Mouse (Mus musculus): Measurements from ENCODE around the gene Cacnb4. TPM values are rescaled to one million over a fixed set of nuclear protein-coding genes. Genes with fewer than 3 reads are reported as not detected.

Gene Cacnb4
- polyA plus RNA-seq, 1 experiment from 2014 or later = 0.34 TPM

DNA sequence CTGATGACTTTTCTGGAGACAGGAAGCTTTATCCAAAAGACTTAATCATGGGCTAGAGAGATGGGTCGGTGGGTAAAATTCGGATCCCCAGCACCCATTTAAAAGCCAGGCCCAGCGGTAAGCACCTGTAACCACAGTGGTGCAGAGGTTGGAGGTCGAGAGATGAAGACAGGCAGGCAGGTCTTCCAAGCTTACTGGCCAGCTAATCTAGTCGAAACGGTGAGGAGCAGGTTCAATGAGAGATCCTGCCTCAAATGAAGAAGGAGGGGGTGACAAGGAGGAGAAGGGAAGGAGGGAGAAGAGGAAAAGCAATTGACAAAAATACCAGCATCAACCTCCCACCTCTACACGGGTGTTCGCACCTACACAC lies 72.0 kb downstream of the Cacnb4 start:
- 83% methylated on average over 8 of the region's 8 CpGs for WGBS
- H3K4me1 ChIP-seq (ENCODE audit: control insufficient read depth, insufficient read depth, low read length) = peaks cover 7% of the 10 kb centered on the region
- no peaks in the 10 kb centered on the region for H3K9me3 ChIP-seq (replicated peaks; ENCODE audit: control insufficient read depth, low read length)
- no peak overlapping the region for H3K27ac ChIP-seq (ENCODE audit: low read length)
- ATAC-seq (replicated peaks; ENCODE audit: extremely low read depth, insufficient read depth, low FRiP score) = no peak
- no peak overlapping the region for H3K9ac ChIP-seq (ENCODE audit: low read length)
- no peak overlapping the region for H3K4me2 ChIP-seq (ENCODE audit: low read depth, low read length)
- no peak overlapping the region for H3K4me3 ChIP-seq (ENCODE audit: low read length)
- no peaks in the 10 kb centered on the region for H3K36me3 ChIP-seq (ENCODE audit: control insufficient read depth, insufficient read depth)
- H3K27me3 ChIP-seq (ENCODE audit: control insufficient read depth, insufficient read depth, low read length) = no peaks in the 10 kb centered on the region

- Histone ChIP-seq H3K4me2 (ENCODE audit: low read depth, low read length) (no peak overlapping the region), H3K36me3 (ENCODE audit: control insufficient read depth, insufficient read depth) (no peaks in the 10 kb centered on the region), H3K9ac (ENCODE audit: low read length) (no peak overlapping the region), H3K27me3 (ENCODE audit: control insufficient read depth, insufficient read depth, low read length) (no peaks in the 10 kb centered on the region), H3K4me1 (ENCODE audit: control insufficient read depth, insufficient read depth, low read length) (peaks cover 7% of the 10 kb centered on the region), H3K4me3 (ENCODE audit: low read length) (no peak overlapping the region), H3K9me3 (replicated peaks; ENCODE audit: control insufficient read depth, low read length) (no peaks in the 10 kb centered on the region), H3K27ac (ENCODE audit: low read length) (no peak overlapping the region)
- WGBS = 81% methylated on average over 11 of the region's 11 CpGs
- no peak for ATAC-seq (replicated peaks; ENCODE audit: extremely low read depth, insufficient read depth, low FRiP score)
These were observed 72.5 kb downstream of the Cacnb4 start for GRCm38 (mm10) chr2:52603935-52604650.

GRCm38 (mm10) chr2:52603421-52603820 lies 73.2 kb downstream of the Cacnb4 start:
- H3K36me3 ChIP-seq (ENCODE audit: control insufficient read depth, insufficient read depth) = no peaks in the 10 kb centered on the region
- H3K4me1 ChIP-seq (ENCODE audit: control insufficient read depth, insufficient read depth, low read length) = peaks cover 7% of the 10 kb centered on the region
- ATAC-seq (replicated peaks; ENCODE audit: extremely low read depth, insufficient read depth, low FRiP score) = peak; percentile 69
- H3K4me3 ChIP-seq (ENCODE audit: low read length) = no peak overlapping the region
- H3K4me2 ChIP-seq (ENCODE audit: low read depth, low read length) = peak overlapping the region; percentile 39; the same call in 1 of the 2 replicates
- peak overlapping the region; percentile 38; the same call in 1 of the 2 replicates for H3K27ac ChIP-seq (ENCODE audit: low read length)
- H3K9ac ChIP-seq (ENCODE audit: low read length) = no peak overlapping the region
- no peaks in the 10 kb centered on the region for H3K9me3 ChIP-seq (replicated peaks; ENCODE audit: control insufficient read depth, low read length)
- 20% methylated on average over 6 of the region's 6 CpGs for WGBS
- H3K27me3 ChIP-seq (ENCODE audit: control insufficient read depth, insufficient read depth, low read length) = no peaks in the 10 kb centered on the region

DNA sequence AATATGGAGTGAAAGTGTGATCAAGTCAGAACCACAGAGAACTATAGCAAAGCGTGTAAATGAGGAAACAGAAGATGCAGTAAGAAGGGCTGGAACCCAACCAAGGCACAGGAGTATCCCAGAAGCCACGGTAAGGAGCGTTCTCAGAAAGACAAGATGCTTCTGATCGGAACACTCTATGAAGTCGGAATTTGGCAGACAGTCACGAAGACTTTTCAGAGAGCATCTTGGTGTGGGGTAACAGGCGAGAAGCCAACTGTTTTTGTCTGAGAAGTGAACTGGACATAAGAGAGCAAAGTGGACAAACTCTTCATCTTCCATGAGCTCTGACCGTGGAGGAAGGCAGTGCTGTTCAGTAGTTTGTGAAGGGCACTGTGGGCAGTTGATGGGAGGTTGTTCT lies 73.7 kb downstream of the Cacnb4 start:
- Histone ChIP-seq H3K4me3 (ENCODE audit: low read length) (no peak overlapping the region), H3K4me2 (ENCODE audit: low read depth, low read length) (no peak overlapping the region; the same call in 1 of the 2 replicates), H3K4me1 (ENCODE audit: control insufficient read depth, insufficient read depth, low read length) (peaks cover 7% of the 10 kb centered on the region), H3K9ac (ENCODE audit: low read length) (no peak overlapping the region), H3K36me3 (ENCODE audit: control insufficient read depth, insufficient read depth) (no peaks in the 10 kb centered on the region), H3K27ac (ENCODE audit: low read length) (no peak overlapping the region), H3K9me3 (replicated peaks; ENCODE audit: control insufficient read depth, low read length) (no peaks in the 10 kb centered on the region), H3K27me3 (ENCODE audit: control insufficient read depth, insufficient read depth, low read length) (no peaks in the 10 kb centered on the region)
- no peak for ATAC-seq (replicated peaks; ENCODE audit: extremely low read depth, insufficient read depth, low FRiP score)
- 79% methylated on average over 8 of the region's 8 CpGs for WGBS

DNA sequence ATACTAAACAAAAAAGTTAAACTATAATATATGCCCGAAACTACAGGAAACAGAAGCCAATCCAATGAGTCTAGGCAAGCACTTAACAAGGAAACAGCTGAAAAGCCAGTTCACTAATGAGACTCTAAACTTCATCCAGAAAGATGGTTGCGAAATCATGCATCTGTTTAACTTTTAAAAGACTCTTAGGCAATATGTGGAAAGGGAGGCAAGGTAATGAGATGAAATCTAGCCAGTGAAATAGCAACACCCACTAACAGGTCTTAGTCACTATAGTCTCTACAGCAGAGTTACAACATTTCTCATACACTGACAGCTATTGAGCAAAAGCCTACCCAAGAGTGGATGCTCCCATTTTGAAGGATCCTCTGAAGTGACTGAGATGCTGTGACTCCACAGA lies 74.4 kb downstream of the Cacnb4 start:
- no peak overlapping the region for H3K9ac ChIP-seq (ENCODE audit: low read length)
- no peak overlapping the region for H3K27ac ChIP-seq (ENCODE audit: low read length)
- no peak overlapping the region for H3K4me2 ChIP-seq (ENCODE audit: low read depth, low read length)
- ATAC-seq (replicated peaks; ENCODE audit: extremely low read depth, insufficient read depth, low FRiP score) = no peak
- H3K9me3 ChIP-seq (replicated peaks; ENCODE audit: control insufficient read depth, low read length) = no peaks in the 10 kb centered on the region
- H3K4me3 ChIP-seq (ENCODE audit: low read length) = no peak overlapping the region
- no peaks in the 10 kb centered on the region for H3K27me3 ChIP-seq (ENCODE audit: control insufficient read depth, insufficient read depth, low read length)
- 84% methylated on average over 2 of the region's 2 CpGs for WGBS
- H3K36me3 ChIP-seq (ENCODE audit: control insufficient read depth, insufficient read depth) = no peaks in the 10 kb centered on the region
- peaks cover 7% of the 10 kb centered on the region for H3K4me1 ChIP-seq (ENCODE audit: control insufficient read depth, insufficient read depth, low read length)

DNA sequence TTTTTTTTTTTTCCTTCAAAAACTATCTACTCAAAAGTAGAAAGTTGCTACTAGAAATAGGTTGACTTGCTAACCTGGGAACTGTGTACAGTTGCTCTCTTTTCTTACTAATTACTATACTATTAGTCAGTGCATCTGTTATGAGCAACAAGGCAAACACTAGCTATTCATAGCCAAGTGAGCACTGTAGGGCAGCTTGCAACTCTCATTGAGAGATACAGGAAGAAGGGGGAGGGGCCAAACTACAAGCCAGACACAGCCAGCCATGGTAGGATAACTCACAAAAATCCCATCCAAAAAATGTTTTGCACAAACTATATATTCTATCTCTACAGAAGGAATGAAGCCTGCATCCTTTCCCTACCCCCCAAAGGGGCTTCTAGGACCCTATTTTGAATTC lies 79.1 kb downstream of the Cacnb4 start:
- H3K36me3 ChIP-seq (ENCODE audit: control insufficient read depth, insufficient read depth) = no peaks in the 10 kb centered on the region
- no peak overlapping the region for H3K27ac ChIP-seq (ENCODE audit: low read length)
- H3K4me1 ChIP-seq (ENCODE audit: control insufficient read depth, insufficient read depth, low read length) = no peaks in the 10 kb centered on the region
- H3K4me3 ChIP-seq (ENCODE audit: low read length) = no peak overlapping the region
- no peak for ATAC-seq (replicated peaks; ENCODE audit: extremely low read depth, insufficient read depth, low FRiP score)
- H3K4me2 ChIP-seq (ENCODE audit: low read depth, low read length) = no peak overlapping the region
- H3K9ac ChIP-seq (ENCODE audit: low read length) = no peak overlapping the region
- no peaks in the 10 kb centered on the region for H3K9me3 ChIP-seq (replicated peaks; ENCODE audit: control insufficient read depth, low read length)
- no peaks in the 10 kb centered on the region for H3K27me3 ChIP-seq (ENCODE audit: control insufficient read depth, insufficient read depth, low read length)

DNA sequence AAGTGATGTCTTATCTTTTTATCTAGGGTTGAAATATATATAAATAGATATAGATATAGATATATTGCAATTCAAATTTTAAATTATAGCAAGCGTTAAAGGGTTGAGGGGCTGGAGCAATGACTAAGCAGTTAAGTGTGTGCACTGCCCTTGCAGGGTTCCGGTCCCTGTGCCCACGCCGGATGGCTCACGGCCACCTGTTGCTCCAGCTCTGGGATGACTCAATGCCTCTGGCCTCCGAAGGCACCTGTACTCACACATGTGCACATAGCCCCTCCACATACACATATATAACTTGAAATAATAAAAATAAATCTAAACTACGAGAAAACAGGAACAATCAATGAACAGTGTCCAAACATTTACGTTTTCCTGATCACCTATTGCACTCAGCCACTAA lies 82.8 kb downstream of the Cacnb4 start:
- H3K4me3 ChIP-seq (ENCODE audit: low read length) = no peak overlapping the region
- no peak overlapping the region for H3K9ac ChIP-seq (ENCODE audit: low read length)
- H3K4me2 ChIP-seq (ENCODE audit: low read depth, low read length) = no peak overlapping the region
- H3K9me3 ChIP-seq (replicated peaks; ENCODE audit: control insufficient read depth, low read length) = no peaks in the 10 kb centered on the region
- no peak overlapping the region for H3K27ac ChIP-seq (ENCODE audit: low read length)
- H3K4me1 ChIP-seq (ENCODE audit: control insufficient read depth, insufficient read depth, low read length) = peaks cover 14% of the 10 kb centered on the region
- ATAC-seq (replicated peaks; ENCODE audit: extremely low read depth, insufficient read depth, low FRiP score) = no peak
- 87% methylated on average over 8 of the region's 8 CpGs for WGBS
- no peaks in the 10 kb centered on the region for H3K36me3 ChIP-seq (ENCODE audit: control insufficient read depth, insufficient read depth)
- H3K27me3 ChIP-seq (ENCODE audit: control insufficient read depth, insufficient read depth, low read length) = no peaks in the 10 kb centered on the region

- no peak for ATAC-seq (replicated peaks; ENCODE audit: extremely low read depth, insufficient read depth, low FRiP score)
- no peak overlapping the region for H3K4me2 ChIP-seq (ENCODE audit: low read depth, low read length)
- 65% methylated on average over 5 of the region's 5 CpGs for WGBS
These were observed 83.4 kb downstream of the Cacnb4 start for GRCm38 (mm10) chr2:52593260-52593659.

DNA sequence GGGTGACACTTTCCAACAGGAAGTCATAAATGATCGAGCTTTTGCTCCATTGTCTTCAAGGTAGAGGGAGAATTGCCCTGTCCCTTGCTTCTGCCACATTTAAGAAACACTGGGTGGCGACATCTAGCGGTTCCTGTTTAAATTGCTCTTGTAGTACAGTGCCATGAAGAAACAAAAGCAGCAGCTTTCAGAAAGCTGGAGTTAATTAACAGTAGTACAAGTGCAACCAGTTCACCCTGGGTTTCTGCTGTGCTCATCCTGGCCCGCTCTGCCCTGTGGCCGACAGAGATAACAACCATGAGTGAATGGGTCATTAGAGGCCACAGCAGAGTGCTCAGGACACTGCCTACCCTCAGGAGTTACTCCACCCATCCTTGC lies 85.7 kb downstream of the Cacnb4 start:
- Histone ChIP-seq H3K36me3 (ENCODE audit: control insufficient read depth, insufficient read depth) (no peaks in the 10 kb centered on the region), H3K9me3 (replicated peaks; ENCODE audit: control insufficient read depth, low read length) (no peaks in the 10 kb centered on the region), H3K4me1 (ENCODE audit: control insufficient read depth, insufficient read depth, low read length) (peaks cover 14% of the 10 kb centered on the region), H3K27ac (ENCODE audit: low read length) (peak overlapping the region; percentile 82), H3K27me3 (ENCODE audit: control insufficient read depth, insufficient read depth, low read length) (no peaks in the 10 kb centered on the region), H3K9ac (ENCODE audit: low read length) (peak overlapping the region; percentile 63), H3K4me3 (ENCODE audit: low read length) (peak overlapping the region; percentile 20; the same call in 1 of the 2 replicates), H3K4me2 (ENCODE audit: low read depth, low read length) (peak overlapping the region; percentile 55)
- 1% methylated on average over 5 of the region's 5 CpGs for WGBS
- ATAC-seq (replicated peaks; ENCODE audit: extremely low read depth, insufficient read depth, low FRiP score) = peak; percentile 60; the same call in 1 of the 2 replicates

More at GRCm38 (mm10) chr2:52593260-52593659, 83.4 kb downstream of the Cacnb4 start:
- H3K36me3 ChIP-seq (ENCODE audit: control insufficient read depth, insufficient read depth) = no peaks in the 10 kb centered on the region
- H3K27me3 ChIP-seq (ENCODE audit: control insufficient read depth, insufficient read depth, low read length) = no peaks in the 10 kb centered on the region
- no peak overlapping the region for H3K4me3 ChIP-seq (ENCODE audit: low read length)
- no peaks in the 10 kb centered on the region for H3K9me3 ChIP-seq (replicated peaks; ENCODE audit: control insufficient read depth, low read length)
- H3K27ac ChIP-seq (ENCODE audit: low read length) = no peak overlapping the region
- no peak overlapping the region for H3K9ac ChIP-seq (ENCODE audit: low read length)
- peaks cover 14% of the 10 kb centered on the region for H3K4me1 ChIP-seq (ENCODE audit: control insufficient read depth, insufficient read depth, low read length)

Measured in heart, embryonic 16.5 days (tissue).